Mouse (Mus musculus): Measurements from ENCODE around the gene Olfr92.

DNA sequence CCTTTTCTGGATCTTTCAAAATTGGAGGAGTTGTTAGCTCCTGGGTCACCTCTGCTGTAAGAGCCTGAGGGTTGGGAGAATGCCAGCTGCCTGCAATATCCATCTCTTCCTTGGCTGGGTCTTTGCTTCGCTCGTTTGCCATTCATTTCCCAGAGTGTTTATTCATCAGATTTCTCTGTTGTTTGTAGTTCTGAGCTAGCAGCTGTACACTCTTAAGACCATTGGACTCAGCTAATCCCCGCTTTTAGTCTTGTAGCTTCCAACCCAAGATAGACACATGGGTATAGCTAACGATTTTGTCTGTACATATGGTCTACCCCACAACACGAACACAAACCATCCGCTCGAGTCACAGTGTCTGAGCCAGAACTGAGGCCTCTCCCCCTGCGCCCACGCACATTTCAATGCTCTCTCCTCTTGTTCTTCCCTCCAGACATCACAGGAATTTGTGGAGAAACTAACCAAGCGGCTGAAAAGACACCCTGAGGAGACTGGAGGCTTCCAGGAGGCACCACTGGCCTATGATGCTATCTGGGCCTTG, 57.7 kb downstream of the Olfr92 start:
- TF ChIP-seq CTCF (IDR thresholded peaks at IDR 0.05; ENCODE audit: low read depth): no peak
- TF ChIP-seq EP300 (IDR thresholded peaks at IDR 0.05; ENCODE audit: low read depth): no peak

All from heart, postnatal 0 days (tissue).